Mouse (Mus musculus) hindbrain, embryonic 16.5 days (tissue): ENCODE results near the gene Ccdc102a. TPM values are rescaled to one million over a fixed set of nuclear protein-coding genes. Genes with fewer than 3 reads are reported as not detected.

Experiments
- ATAC-seq: fragments of 200-750 bp; cut with Nextera tagmentation; 2 replicates; pipeline ENCODE4 v1.8.0; 2017; ENCODE audit warnings: moderate TSS enrichment, moderate library complexity
- H3K27ac ChIP-seq: fragments of 300-500 bp; sonication (generic); 2 replicates; pipeline ENCODE4 v1.5.1; 2014; ENCODE audit warnings: low read depth, mild to moderate bottlenecking, control low read depth, low read length, moderate library complexity
- H3K27me3 ChIP-seq: fragments of 300-500 bp; sonication (generic); replicated peaks from 2 replicates; pipeline ENCODE4 v1.6.1; 2014; ENCODE audit warnings: low read length; ENCODE audit not compliant: control insufficient read depth, insufficient read depth
- H3K36me3 ChIP-seq: fragments of 300-500 bp; sonication (generic); 2 replicates; pipeline ENCODE4 v1.6.1; 2014; ENCODE audit warnings: mild to moderate bottlenecking, low read length, moderate library complexity, mixed read lengths; ENCODE audit not compliant: control insufficient read depth, insufficient read depth
- H3K4me1 ChIP-seq: fragments of 300-500 bp; sonication (generic); 2 replicates; pipeline ENCODE4 v1.6.1; 2014; ENCODE audit warnings: low read depth, low read length; ENCODE audit not compliant: control insufficient read depth, insufficient read depth
- H3K4me2 ChIP-seq: fragments of 300-500 bp; sonication (generic); 2 replicates; pipeline ENCODE4 v1.6.1; 2014; ENCODE audit warnings: mild to moderate bottlenecking, low read length, control low read depth, moderate library complexity
- H3K4me3 ChIP-seq: fragments of 300-500 bp; sonication (generic); 2 replicates; pipeline ENCODE4 v1.5.1; 2014; ENCODE audit warnings: mild to moderate bottlenecking, low read length, control low read depth, moderate library complexity
- H3K9ac ChIP-seq: fragments of 300-500 bp; sonication (generic); 2 replicates; pipeline ENCODE4 v1.6.1; 2014; ENCODE audit warnings: low read depth, mild to moderate bottlenecking, control low read depth, low read length, moderate library complexity
- H3K9me3 ChIP-seq: fragments of 300-500 bp; sonication (generic); 2 replicates; pipeline ENCODE4 v1.6.1; 2014; ENCODE audit warnings: mild to moderate bottlenecking, low read length, moderate library complexity; ENCODE audit not compliant: control insufficient read depth
- WGBS: fragments of 180-500 bp; shearing (Covaris S2); extraction: QIAGEN DNeasy Blood & Tissue Kit; methylation state at CpG from one replicate; pipeline ENCODE4 v1.1.7; 2014; 5-methylcytosine and 5-hydroxymethylcytosine counted together
- polyA plus RNA-seq: library from polyadenylated mRNA; unstranded; fragments of >200 nt; fragmentation: Nextera tagmentation; extraction: Ambion mirVana; gene quantifications from 2 replicates; pipeline ENCODE4 v1.2.1, GENCODE M21; 2015

Ccdc102a gene
- polyA plus RNA-seq, 1 experiment from 2014 or later: 5.7 TPM

- WGBS: 82% methylated on average over 2 of the region's 2 CpGs
- H3K27me3 ChIP-seq: peaks cover 10% of the 10 kb centered on the region
- H3K9ac ChIP-seq: no peak overlapping the region
- ATAC-seq: no peak
- H3K9me3 ChIP-seq: no peaks in the 10 kb centered on the region
- no peak overlapping the region for H3K4me3 ChIP-seq
- 0 out of 2 replicates have a peak, but pooled peaks cover under 1% of the 10 kb centered on the region for H3K36me3 ChIP-seq
- no peak overlapping the region for H3K4me2 ChIP-seq
- H3K4me1 ChIP-seq: peaks cover 57% of the 10 kb centered on the region
- H3K27ac ChIP-seq: no peak overlapping the region
Observed at GRCm38 (mm10) chr8:94872576-94872975, 45.3 kb downstream of the Ccdc102a start.

- H3K4me3 ChIP-seq: no peak overlapping the region
- H3K27me3 ChIP-seq: peaks cover 10% of the 10 kb centered on the region
- no peak for ATAC-seq
- 0 out of 2 replicates have a peak, but pooled peaks cover 3% of the 10 kb centered on the region for H3K36me3 ChIP-seq
- H3K27ac ChIP-seq: no peak overlapping the region
- peaks cover 57% of the 10 kb centered on the region for H3K4me1 ChIP-seq
- no peak overlapping the region for H3K9ac ChIP-seq
- 20% methylated on average over 3 of the region's 3 CpGs for WGBS
- no peaks in the 10 kb centered on the region for H3K9me3 ChIP-seq
- peak overlapping the region; percentile 1; the same call in 1 of the 2 replicates for H3K4me2 ChIP-seq
Observed at GRCm38 (mm10) chr8:94872156-94872555, 45.7 kb downstream of the Ccdc102a start.

- Histone ChIP-seq H3K36me3 (peaks cover 10% of the 10 kb centered on the region), H3K4me1 (peaks cover 56% of the 10 kb centered on the region), H3K4me3 (peak overlapping the region; percentile 73), H3K9ac (peak overlapping the region; percentile 81), H3K27me3 (peaks cover 10% of the 10 kb centered on the region), H3K9me3 (no peaks in the 10 kb centered on the region), H3K27ac (peak overlapping the region; percentile 83), H3K4me2 (peak overlapping the region; percentile 54)
- peak; percentile 80 for ATAC-seq
- 4% methylated on average over 7 of the region's 7 CpGs for WGBS
Observed at GRCm38 (mm10) chr8:94871108-94871894, 46.6 kb downstream of the Ccdc102a start.

- ATAC-seq: peak; percentile 62
- Histone ChIP-seq H3K9ac (peak overlapping the region; percentile 81), H3K36me3 (peaks cover 16% of the 10 kb centered on the region), H3K4me3 (peak overlapping the region; percentile 73), H3K27me3 (peaks cover 10% of the 10 kb centered on the region), H3K4me1 (peaks cover 52% of the 10 kb centered on the region), H3K4me2 (peak overlapping the region; percentile 54), H3K9me3 (no peaks in the 10 kb centered on the region), H3K27ac (peak overlapping the region; percentile 83)
- 1% methylated on average over 17 of the region's 22 CpGs for WGBS
Observed at GRCm38 (mm10) chr8:94870474-94871107, 47.3 kb downstream of the Ccdc102a start.

GRCm38 (mm10) chr8:94870003-94870402 lies 47.9 kb downstream of the Ccdc102a start:
- Histone ChIP-seq H3K4me1 (peaks cover 46% of the 10 kb centered on the region), H3K9ac (peak overlapping the region; percentile 81), H3K27ac (peak overlapping the region; percentile 83), H3K36me3 (peaks cover 22% of the 10 kb centered on the region), H3K9me3 (no peaks in the 10 kb centered on the region), H3K4me2 (peak overlapping the region; percentile 54), H3K4me3 (peak overlapping the region; percentile 73), H3K27me3 (peaks cover 8% of the 10 kb centered on the region)
- no peak for ATAC-seq
- 5% methylated on average over 4 of the region's 4 CpGs for WGBS

- WGBS: 53% methylated on average over 6 of the region's 7 CpGs
- Histone ChIP-seq H3K36me3 (peaks cover 30% of the 10 kb centered on the region), H3K9me3 (no peaks in the 10 kb centered on the region), H3K9ac (peak overlapping the region; percentile 81), H3K27me3 (no peaks in the 10 kb centered on the region), H3K4me2 (peak overlapping the region; percentile 54), H3K27ac (no peak overlapping the region), H3K4me3 (peak overlapping the region; percentile 73), H3K4me1 (peaks cover 38% of the 10 kb centered on the region)
- ATAC-seq: no peak
Observed at GRCm38 (mm10) chr8:94869146-94869545, 48.8 kb downstream of the Ccdc102a start.

- H3K27me3 ChIP-seq: no peaks in the 10 kb centered on the region
Observed at GRCm38 (mm10) chr8:94866921-94867320, 51.0 kb downstream of the Ccdc102a start.

GRCm38 (mm10) chr8:94865292-94865691 lies 52.6 kb downstream of the Ccdc102a start:
- 75% methylated on average over 10 of the region's 10 CpGs for WGBS
- Histone ChIP-seq H3K4me2 (no peak overlapping the region), H3K27me3 (no peaks in the 10 kb centered on the region), H3K9me3 (no peaks in the 10 kb centered on the region), H3K4me3 (no peak overlapping the region), H3K36me3 (peaks cover 43% of the 10 kb centered on the region), H3K9ac (no peak overlapping the region), H3K4me1 (peaks cover 25% of the 10 kb centered on the region), H3K27ac (no peak overlapping the region)
- no peak for ATAC-seq

More at GRCm38 (mm10) chr8:94866921-94867320, 51.0 kb downstream of the Ccdc102a start:
- peaks cover 38% of the 10 kb centered on the region for H3K4me1 ChIP-seq
- no peak overlapping the region for H3K9ac ChIP-seq
- H3K4me2 ChIP-seq: no peak overlapping the region
- WGBS: 86% methylated on average over 9 of the region's 9 CpGs
- no peak overlapping the region for H3K27ac ChIP-seq
- no peak overlapping the region for H3K4me3 ChIP-seq
- ATAC-seq: no peak
- no peaks in the 10 kb centered on the region for H3K9me3 ChIP-seq
- peaks cover 39% of the 10 kb centered on the region for H3K36me3 ChIP-seq
